In the genomic region with DNA sequence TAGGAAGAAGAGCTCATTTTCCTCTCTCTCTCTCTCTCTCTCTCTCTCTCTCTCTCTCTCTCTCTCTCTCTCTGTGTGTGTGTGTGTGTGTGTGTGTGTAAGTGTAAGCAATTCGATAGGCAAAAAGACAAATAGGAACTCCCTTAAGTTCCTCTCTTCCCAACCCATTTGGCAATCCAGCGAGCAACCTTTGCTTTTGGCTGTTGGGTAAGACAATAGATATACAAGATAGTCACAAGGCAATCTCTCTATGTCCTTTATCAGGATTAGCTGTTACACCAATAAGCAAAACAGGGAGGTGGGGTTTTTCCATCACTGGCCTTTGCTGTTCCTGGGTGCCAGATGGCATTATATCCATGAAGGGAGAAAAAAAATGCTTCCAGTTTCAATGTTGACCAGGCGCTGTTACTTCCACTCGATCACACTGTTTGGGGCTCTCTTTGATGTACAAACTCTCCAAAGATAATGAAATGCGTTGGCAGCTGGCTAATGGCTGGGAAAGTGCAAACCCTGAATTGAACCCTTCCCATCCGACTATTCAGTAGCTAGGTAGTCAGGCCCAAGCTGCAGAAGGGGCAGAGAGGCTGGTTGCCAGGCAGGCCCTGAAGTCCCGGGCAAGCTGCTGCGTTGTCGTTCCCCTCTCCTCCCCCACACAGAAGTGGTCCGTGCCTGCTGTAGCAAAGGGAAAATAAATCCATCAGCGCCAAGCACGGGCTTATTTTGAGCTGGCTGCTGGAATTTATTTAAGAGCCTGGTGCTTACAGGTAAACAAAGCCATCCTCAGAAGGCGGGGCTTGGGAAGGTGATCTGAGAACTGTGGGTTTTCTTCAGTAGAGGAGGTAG, we compare ENCODE assay signal across 9 mouse cellular contexts. TPM values are rescaled to one million over a fixed set of nuclear protein-coding genes. Genes with fewer than 3 reads are reported as not detected.
DNase-seq lines count a peak whose midpoint lies in the region; ATAC-seq and TF ChIP-seq lines count a peak whose summit lies in the region.
"Had no signal": no experiment of that assay in that cellular context is flagged by ENCODE, and none has a peak within 500 bp of the region (broad histone marks: within the 10 kb centered on the region; RNA-seq: fewer than 3 reads in every experiment).

No protein-coding gene starts in this region.

- H3K9ac ChIP-seq in liver, adult 2 months (ENCODE audit: low read depth, low read length) = no peak overlapping the region
- H3K9ac ChIP-seq in hindbrain, postnatal 0 days (replicated peaks; ENCODE audit: low read length) = 0 out of 2 replicates have a peak overlapping the region, but pooled peaks have one; percentile 14

- peaks cover 6% of the 10 kb centered on the region; the same call in 1 of the 2 replicates for H3K4me1 ChIP-seq in liver, adult 2 months (ENCODE audit: control insufficient read depth, insufficient read depth, low read length)
- peaks cover 27% of the 10 kb centered on the region for H3K4me1 ChIP-seq in forebrain, embryonic 10.5 days
- peaks cover 10% of the 10 kb centered on the region; the same call in 1 of the 2 replicates for H3K4me1 ChIP-seq in hindbrain, postnatal 0 days (ENCODE audit: insufficient read depth, low read length)
- peaks cover 19% of the 10 kb centered on the region for H3K4me1 ChIP-seq in small intestine, adult 2 months (ENCODE audit: control insufficient read depth, insufficient read depth, insufficient read length, low read length)

- no peaks in the 10 kb centered on the region for H3K36me3 ChIP-seq in liver, adult 2 months (ENCODE audit: control insufficient read depth, insufficient read depth, low read length)
- no peaks in the 10 kb centered on the region for H3K36me3 ChIP-seq in forebrain, embryonic 10.5 days (replicated peaks)
- H3K36me3 ChIP-seq in hindbrain, postnatal 0 days (ENCODE audit: insufficient read depth, low read length) = no peaks in the 10 kb centered on the region
- no peaks in the 10 kb centered on the region for H3K36me3 ChIP-seq in small intestine, adult 2 months (ENCODE audit: control insufficient read depth, insufficient read depth, low read length)
- H3K36me3 ChIP-seq: G1E had no signal

- no peak overlapping the region; the same call in 1 of the 2 replicates for H3K4me3 ChIP-seq in liver, adult 2 months (ENCODE audit: insufficient read depth, low read depth, low read length)
- peak overlapping the region; percentile 27; the same call in 1 of the 2 replicates for H3K4me3 ChIP-seq in forebrain, embryonic 10.5 days
- H3K4me3 ChIP-seq in hindbrain, postnatal 0 days (ENCODE audit: low read length) = no peak overlapping the region
- peak overlapping the region; percentile 33; the same call in 1 of the 2 replicates for H3K4me3 ChIP-seq in small intestine, adult 2 months (ENCODE audit: low read depth, low read length)

- no peak overlapping the region for H3K27ac ChIP-seq in liver, adult 2 months (replicated peaks; ENCODE audit: insufficient read depth, low read depth, low read length)
- H3K27ac ChIP-seq in forebrain, embryonic 10.5 days = peak overlapping the region; percentile 83
- peak overlapping the region; percentile 43 for H3K27ac ChIP-seq in hindbrain, postnatal 0 days
- H3K27ac ChIP-seq in small intestine, adult 2 months (ENCODE audit: insufficient read depth, low read depth, low read length) = peak overlapping the region; percentile 63

- H3K9me3 ChIP-seq in forebrain, embryonic 10.5 days = no peaks in the 10 kb centered on the region
- H3K9me3 ChIP-seq in hindbrain, postnatal 0 days (ENCODE audit: low read length) = no peaks in the 10 kb centered on the region
- H3K9me3 ChIP-seq: G1E had no signal

- no peak for TF ChIP-seq POLR2A in liver, adult 2 months (IDR thresholded peaks at IDR 0.05; ENCODE audit: extremely low read depth, insufficient read depth, low read length)
- no peak for TF ChIP-seq POLR2A in small intestine, adult 2 months (IDR thresholded peaks at IDR 0.05; ENCODE audit: low read depth, low read length)

- TF ChIP-seq CTCF in liver, adult 2 months (IDR thresholded peaks at IDR 0.05; ENCODE audit: low read depth, low read length) = no peak
- no peak for TF ChIP-seq CTCF in hindbrain, postnatal 0 days (IDR thresholded peaks at IDR 0.05; ENCODE audit: low read depth)
- no peak for TF ChIP-seq CTCF in small intestine, adult 2 months (IDR thresholded peaks at IDR 0.05; ENCODE audit: extremely low read depth, insufficient read length, insufficient replicate concordance, low read depth, low read length)

- DNase-seq in liver, adult 2 months (ENCODE audit: extremely low read depth, low read depth, low spot score) = peak; percentile 73
- DNase-seq in liver = no peak
- DNase-seq in forebrain, embryonic 10.5 days (ENCODE audit: extremely low spot score, low spot score) = peak; percentile 36
- DNase-seq in hindbrain, postnatal 0 days (ENCODE audit: low spot score) = peak; percentile 80
- peak; percentile 46 to 57 for DNase-seq in left cerebral cortex, postnatal 14 days (ENCODE audit: low spot score in 2 of 2)
- peak; percentile 85 for DNase-seq in mesoderm, embryonic 11.5 days (ENCODE audit: low read depth, low spot score)
- no peak for DNase-seq in spleen, postnatal 10 days (ENCODE audit: low spot score in 2 of 2)

- intact Hi-C loops in left cerebral cortex, postnatal 14 days (cut with DNase I) = no loop called here

- H3K27me3 ChIP-seq in liver, adult 2 months (ENCODE audit: control insufficient read depth, insufficient read depth, low read length) = no peaks in the 10 kb centered on the region
- H3K27me3 ChIP-seq in forebrain, embryonic 10.5 days (ENCODE audit: poor library complexity, severe bottlenecking) = no peaks in the 10 kb centered on the region
- no peaks in the 10 kb centered on the region for H3K27me3 ChIP-seq in hindbrain, postnatal 0 days (ENCODE audit: insufficient read depth, low read length)
- H3K27me3 ChIP-seq in small intestine, adult 2 months (ENCODE audit: control insufficient read depth, insufficient read depth, low read length) = no peaks in the 10 kb centered on the region

- no peaks in the 10 kb centered on the region for H3K79me2 ChIP-seq in liver, adult 2 months (ENCODE audit: control insufficient read depth, insufficient read depth, low read length)

- peak; percentile 94 for ATAC-seq in hindbrain, postnatal 0 days

- 16% methylated on average over 13 of the region's 13 CpGs for WGBS in liver, adult 2 months
- WGBS in forebrain, embryonic 10.5 days = 24% methylated on average over 13 of the region's 13 CpGs
- 7% methylated on average over 13 of the region's 13 CpGs for WGBS in hindbrain, postnatal 0 days
- WGBS in small intestine, adult 2 months = 13% methylated on average over 13 of the region's 13 CpGs

- H3K4me2 ChIP-seq in hindbrain, postnatal 0 days (ENCODE audit: low read depth, low read length) = peak overlapping the region; percentile 42

RNA-seq across cellular contexts. Expression of a gene that starts 29.4 kb away (rescaled TPM):
- 12.6 and 28.1 TPM in 2 replicates for total RNA-seq in liver, adult 2 months (2014; rRNA removed)
- 11.2 and 19.1 TPM in 2 replicates for polyA plus RNA-seq in liver, adult 2 months (2012; rRNA removed)
- polyA plus RNA-seq in forebrain, embryonic 10.5 days (2016; fragmentation: Nextera tagmentation; extraction: Ambion mirVana) = 20.7 and 24.1 TPM in 2 replicates
- total RNA-seq in hindbrain, postnatal 0 days (2014; rRNA removed) = 18.7 and 18.9 TPM in 2 replicates
- 28.6 and 29.7 TPM in 2 replicates for polyA plus RNA-seq in hindbrain, postnatal 0 days (2015; fragmentation: Nextera tagmentation; extraction: Ambion mirVana)
- 10 to 100 TPM; 34.6 to 36.9 TPM for total RNA-seq in left cerebral cortex, postnatal 14 days (2021)
- 8.3 and 32.7 TPM in 2 replicates for polyA plus RNA-seq in small intestine, adult 2 months (2012; rRNA removed)

Comparison
In these comparisons a context has a peak if more than half of its experiments do, and no peak if none do; other contexts are left out.
1. DNase-seq: peak in liver, adult 2 months (single experiment), forebrain, embryonic 10.5 days (single experiment), hindbrain, postnatal 0 days (single experiment), left cerebral cortex, postnatal 14 days (2 of 2) and mesoderm, embryonic 11.5 days (single experiment); none in liver (single experiment) and spleen, postnatal 10 days (0 of 2).
2. H3K4me3 ChIP-seq: peak in forebrain, embryonic 10.5 days (single experiment) and small intestine, adult 2 months (single experiment); none in liver, adult 2 months (single experiment) and hindbrain, postnatal 0 days (single experiment).